Mouse (Mus musculus) spleen, adult 2 months (tissue): ENCODE measurements around the gene Stk16. TPM values are rescaled to one million over a fixed set of nuclear protein-coding genes. Genes with fewer than 3 reads are reported as not detected.

Experiments used
- DNase-seq, 2 experiments: peaks; one replicate each; pipeline versions ENCODE4 v3.0.0 to v3.0.0-alpha.2; 2012 to 2021; ENCODE audit warnings: low spot score in 2 of 2, low read depth in 1 of 2
- H3K27ac ChIP-seq: fragments of 200-500 bp; 2 replicates; pipeline ENCODE4 v1.5.1; 2012; ENCODE audit warnings: low read length, inconsistent platforms; ENCODE audit not compliant: insufficient read depth
- H3K27me3 ChIP-seq: fragments of 200-500 bp; 2 replicates; pipeline ENCODE4 v1.6.1; 2012; ENCODE audit warnings: mild to moderate bottlenecking, moderate library complexity, low read length, inconsistent platforms; ENCODE audit not compliant: control insufficient read depth, insufficient read depth
- H3K36me3 ChIP-seq: fragments of 200-500 bp; 2 replicates; pipeline ENCODE4 v1.6.1; 2012; ENCODE audit warnings: mild to moderate bottlenecking, low read length, inconsistent platforms; ENCODE audit not compliant: control insufficient read depth, insufficient read depth
- H3K4me1 ChIP-seq: fragments of 200-500 bp; 2 replicates; pipeline ENCODE4 v1.6.1; 2011; ENCODE audit warnings: inconsistent platforms; ENCODE audit not compliant: control insufficient read depth, insufficient read depth, insufficient read length
- H3K4me3 ChIP-seq: fragments of 200-500 bp; 2 replicates; pipeline ENCODE4 v1.5.1; 2011; ENCODE audit warnings: mild to moderate bottlenecking, inconsistent platforms; ENCODE audit not compliant: insufficient read depth, insufficient read length; ENCODE audit errors: extremely low read depth
- CTCF ChIP-seq: fragments of 200-500 bp; IDR thresholded peaks from 2 replicates; pipeline ENCODE4 v1.5.1; 2011; ENCODE audit warnings: mild to moderate bottlenecking, inconsistent platforms; ENCODE audit not compliant: insufficient read depth, insufficient read length, insufficient replicate concordance; ENCODE audit errors: extremely low read depth
- POLR2A ChIP-seq: fragments of 200-500 bp; IDR thresholded peaks from 2 replicates; pipeline ENCODE4 v1.6.1; 2011; ENCODE audit warnings: low read depth, low read length, inconsistent platforms
- WGBS: fragments of 180-500 bp; shearing (Covaris S2); methylation state at CpG from one replicate; pipeline ENCODE4 v1.1.7; 2018; 5-methylcytosine and 5-hydroxymethylcytosine counted together
- polyA plus RNA-seq: library from polyadenylated mRNA; depleted of rRNA; stranded (reverse); fragments of >200 nt; gene quantifications from 2 replicates; pipeline ENCODE4 v1.2.3, GENCODE M21; 2012

The Stk16 gene
- polyA plus RNA-seq, 1 experiment = 131 TPM

GRCm38 (mm10) chr1:75180741-75181140 lies 29.9 kb upstream of the Stk16 start:
- H3K4me3 ChIP-seq = no peak overlapping the region

GRCm38 (mm10) chr1:75181377-75181870 lies 29.2 kb upstream of the Stk16 start:
- TF ChIP-seq POLR2A = no peak
- TF ChIP-seq CTCF = no peak
- DNase-seq = no peak
- H3K36me3 ChIP-seq = peaks cover 22% of the 10 kb centered on the region
- H3K4me3 ChIP-seq = no peak overlapping the region
- WGBS = 95% methylated on average over 4 of the region's 4 CpGs
- H3K4me1 ChIP-seq = peaks cover 8% of the 10 kb centered on the region
- no peak overlapping the region for H3K27ac ChIP-seq
- H3K27me3 ChIP-seq = no peaks in the 10 kb centered on the region

More at GRCm38 (mm10) chr1:75180741-75181140, 29.9 kb upstream of the Stk16 start:
- H3K27me3 ChIP-seq = no peaks in the 10 kb centered on the region
- no peak overlapping the region for H3K27ac ChIP-seq
- peaks cover 16% of the 10 kb centered on the region for H3K36me3 ChIP-seq
- peaks cover 8% of the 10 kb centered on the region for H3K4me1 ChIP-seq
- no peak for TF ChIP-seq CTCF
- no peak for TF ChIP-seq POLR2A
- WGBS = 48% methylated on average over 7 of the region's 7 CpGs
- no peak for DNase-seq

GRCm38 (mm10) chr1:75182160-75182559 lies 28.5 kb upstream of the Stk16 start:
- DNase-seq = no peak
- TF ChIP-seq POLR2A = no peak
- no peak for TF ChIP-seq CTCF
- 86% methylated on average over 4 of the region's 4 CpGs for WGBS
- H3K4me3 ChIP-seq = no peak overlapping the region
- H3K4me1 ChIP-seq = peaks cover 8% of the 10 kb centered on the region
- no peak overlapping the region for H3K27ac ChIP-seq
- H3K36me3 ChIP-seq = peaks cover 26% of the 10 kb centered on the region
- H3K27me3 ChIP-seq = no peaks in the 10 kb centered on the region

- no peak for TF ChIP-seq POLR2A
- no peak for TF ChIP-seq CTCF
- 98% methylated on average over 11 of the region's 11 CpGs for WGBS
- no peak for DNase-seq
- no peak overlapping the region for H3K4me3 ChIP-seq
- no peaks in the 10 kb centered on the region for H3K27me3 ChIP-seq
- no peak overlapping the region for H3K27ac ChIP-seq
- peaks cover 26% of the 10 kb centered on the region for H3K36me3 ChIP-seq
- no peaks in the 10 kb centered on the region; the same call in 1 of the 2 replicates for H3K4me1 ChIP-seq
Measured at GRCm38 (mm10) chr1:75185495-75185894, 25.1 kb upstream of the Stk16 start.

DNA sequence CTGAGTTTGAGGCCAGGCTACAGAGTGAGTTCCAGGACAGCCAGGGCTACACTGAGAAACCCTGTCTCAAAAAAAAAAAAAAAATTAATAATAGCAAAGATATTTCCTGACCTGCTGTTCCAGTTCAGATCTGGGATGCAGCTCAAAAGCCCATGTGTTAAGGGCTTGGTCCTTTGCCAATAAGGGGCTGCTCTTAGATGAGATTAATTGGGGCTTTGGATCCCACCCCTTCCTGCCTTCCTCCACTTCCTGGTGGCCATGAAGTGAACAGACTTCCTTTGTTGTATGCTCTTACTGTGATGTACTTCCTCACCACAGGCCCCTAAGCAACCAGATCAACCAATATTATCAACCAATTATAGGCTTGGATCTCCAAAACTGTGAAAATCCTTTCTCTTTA lies 23.5 kb upstream of the Stk16 start:
- H3K4me1 ChIP-seq = peaks cover 6% of the 10 kb centered on the region
- no peak overlapping the region for H3K27ac ChIP-seq
- no peak overlapping the region for H3K4me3 ChIP-seq
- no peak for DNase-seq
- no peaks in the 10 kb centered on the region for H3K27me3 ChIP-seq
- H3K36me3 ChIP-seq = peaks cover 26% of the 10 kb centered on the region
- no peak for TF ChIP-seq POLR2A
- TF ChIP-seq CTCF = no peak

GRCm38 (mm10) chr1:75187914-75188483 lies 22.6 kb upstream of the Stk16 start:
- H3K4me3 ChIP-seq = no peak overlapping the region
- WGBS = 25% methylated on average over 2 of the region's 2 CpGs
- DNase-seq = no peak
- no peaks in the 10 kb centered on the region for H3K27me3 ChIP-seq
- H3K4me1 ChIP-seq = peaks cover 6% of the 10 kb centered on the region
- no peak for TF ChIP-seq POLR2A
- no peak for TF ChIP-seq CTCF
- peaks cover 19% of the 10 kb centered on the region for H3K36me3 ChIP-seq
- H3K27ac ChIP-seq = no peak overlapping the region

- TF ChIP-seq POLR2A (no peak), CTCF (no peak)
Measured at GRCm38 (mm10) chr1:75190577-75190976, 20.1 kb upstream of the Stk16 start.

More at GRCm38 (mm10) chr1:75190577-75190976, 20.1 kb upstream of the Stk16 start:
- no peaks in the 10 kb centered on the region for H3K27me3 ChIP-seq
- H3K36me3 ChIP-seq = peaks cover 11% of the 10 kb centered on the region
- no peak overlapping the region for H3K4me3 ChIP-seq
- no peak for DNase-seq
- peaks cover 6% of the 10 kb centered on the region for H3K4me1 ChIP-seq
- WGBS = 76% methylated on average over 2 of the region's 2 CpGs
- no peak overlapping the region for H3K27ac ChIP-seq
